Comparison of ENCODE assay signal across 8 mouse cellular contexts in the genomic region with DNA sequence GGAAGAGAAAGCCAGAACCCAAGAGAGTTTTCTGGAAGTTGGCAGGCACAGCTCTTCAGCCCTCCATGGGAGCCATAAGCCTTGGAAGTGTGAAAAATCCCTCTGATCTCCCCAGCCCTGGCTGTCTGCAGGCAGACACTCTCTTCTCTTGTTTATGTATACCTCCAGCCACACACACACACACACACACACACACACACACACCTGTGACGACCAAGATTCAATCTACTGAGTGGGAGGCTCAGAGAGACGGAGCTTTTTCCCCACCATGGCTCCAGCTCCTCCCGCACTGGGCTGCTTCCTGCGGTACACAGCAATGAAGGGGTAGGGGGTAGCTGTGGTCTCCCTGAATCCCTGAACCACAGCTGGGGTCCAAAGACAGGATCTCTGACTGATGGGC. TPM values are rescaled to one million over a fixed set of nuclear protein-coding genes. Genes with fewer than 3 reads are reported as not detected.
DNase-seq lines count a peak whose midpoint lies in the region; ATAC-seq and TF ChIP-seq lines count a peak whose summit lies in the region.

No protein-coding gene starts in this region.

- ATAC-seq in heart, embryonic 14.5 days (ENCODE audit: insufficient number of reproducible peaks, insufficient read depth, low FRiP score, low read depth), result no peak
- ATAC-seq in embryonic facial prominence, embryonic 13.5 days (ENCODE audit: insufficient number of reproducible peaks, insufficient read depth, low FRiP score, low TSS enrichment, low read depth), result no peak
- ATAC-seq in intestine, embryonic 15.5 days, result no peak
- no peak for ATAC-seq in midbrain, postnatal 0 days (ENCODE audit: low FRiP score)

- H3K9me3 ChIP-seq in heart, embryonic 14.5 days (ENCODE audit: control insufficient read depth, low read length), result no peaks in the 10 kb centered on the region
- H3K9me3 ChIP-seq in embryonic facial prominence, embryonic 13.5 days, result no peaks in the 10 kb centered on the region
- H3K9me3 ChIP-seq in intestine, embryonic 15.5 days, result no peaks in the 10 kb centered on the region
- no peaks in the 10 kb centered on the region for H3K9me3 ChIP-seq in midbrain, postnatal 0 days (ENCODE audit: low read length)

- peak overlapping the region; percentile 12 to 79 for H3K4me3 ChIP-seq in heart, embryonic 14.5 days (ENCODE audit: control insufficient read depth in 1 of 2, insufficient read depth in 1 of 2, low read depth in 1 of 2, low read length in 2 of 2)
- H3K4me3 ChIP-seq in embryonic facial prominence, embryonic 13.5 days, result peak overlapping the region; percentile 77
- H3K4me3 ChIP-seq in intestine, embryonic 15.5 days (replicated peaks), result peak overlapping the region; percentile 80
- no peak overlapping the region for H3K4me3 ChIP-seq in midbrain, postnatal 0 days (ENCODE audit: low read depth, low read length)

- no peak for DNase-seq in heart, adult 11 months
- no peak for DNase-seq in midbrain, postnatal 0 days (ENCODE audit: low spot score)
- DNase-seq in gastrocnemius, adult 18-20 months (ENCODE audit: low spot score), result no peak
- no peak for DNase-seq in Muller cell, postnatal 12 days (ENCODE audit: inconsistent ontology term)
- no peak for DNase-seq in left cerebral cortex, adult 18-20 months (ENCODE audit: low spot score in 2 of 2)

- WGBS in heart, embryonic 14.5 days, result 42% methylated on average over 4 of the region's 4 CpGs
- 24% methylated on average over 4 of the region's 4 CpGs for WGBS in embryonic facial prominence, embryonic 13.5 days
- 32% methylated on average over 4 of the region's 4 CpGs for WGBS in intestine, embryonic 15.5 days
- WGBS in midbrain, postnatal 0 days, result 47% methylated on average over 4 of the region's 4 CpGs

- H3K36me3 ChIP-seq in heart, embryonic 14.5 days (ENCODE audit: control insufficient read depth, insufficient read depth, low read length), result 0 out of 2 replicates have a peak, but pooled peaks cover 7% of the 10 kb centered on the region
- H3K36me3 ChIP-seq in embryonic facial prominence, embryonic 13.5 days, result 0 out of 2 replicates have a peak, but pooled peaks cover 5% of the 10 kb centered on the region
- H3K36me3 ChIP-seq in intestine, embryonic 15.5 days, result no peaks in the 10 kb centered on the region
- no peaks in the 10 kb centered on the region for H3K36me3 ChIP-seq in midbrain, postnatal 0 days (ENCODE audit: insufficient read depth, low read length)

- TF ChIP-seq CTCF in midbrain, postnatal 0 days (IDR thresholded peaks at IDR 0.05), result no peak

- H3K4me2 ChIP-seq in heart, embryonic 14.5 days (ENCODE audit: low read length), result peak overlapping the region; percentile 93
- H3K4me2 ChIP-seq in embryonic facial prominence, embryonic 13.5 days, result peak overlapping the region; percentile 88
- H3K4me2 ChIP-seq in intestine, embryonic 15.5 days (replicated peaks), result peak overlapping the region; percentile 95
- H3K4me2 ChIP-seq in midbrain, postnatal 0 days (ENCODE audit: low read depth, low read length, poor library complexity, severe bottlenecking), result peak overlapping the region; percentile 98

- H3K27me3 ChIP-seq in heart, embryonic 14.5 days (ENCODE audit: control insufficient read depth, insufficient read depth, low read length), result no peaks in the 10 kb centered on the region
- no peaks in the 10 kb centered on the region for H3K27me3 ChIP-seq in embryonic facial prominence, embryonic 13.5 days
- H3K27me3 ChIP-seq in intestine, embryonic 15.5 days (replicated peaks), result no peaks in the 10 kb centered on the region
- peaks cover 14% of the 10 kb centered on the region for H3K27me3 ChIP-seq in midbrain, postnatal 0 days (ENCODE audit: insufficient read depth, low read length)

- peak overlapping the region; percentile 93 for H3K9ac ChIP-seq in heart, embryonic 14.5 days (ENCODE audit: low read length)
- H3K9ac ChIP-seq in embryonic facial prominence, embryonic 13.5 days, result peak overlapping the region; percentile 92
- peak overlapping the region; percentile 79 for H3K9ac ChIP-seq in intestine, embryonic 15.5 days
- 0 out of 2 replicates have a peak overlapping the region, but pooled peaks have one; percentile 5 for H3K9ac ChIP-seq in midbrain, postnatal 0 days (replicated peaks; ENCODE audit: low read length, poor library complexity, severe bottlenecking)

- H3K27ac ChIP-seq in heart, embryonic 14.5 days (replicated peaks in 1 of 2; ENCODE audit: control insufficient read depth in 1 of 2, insufficient read depth in 1 of 2, low read depth in 2 of 2, low read length in 2 of 2), result no peak overlapping the region
- peak overlapping the region; percentile 64 for H3K27ac ChIP-seq in embryonic facial prominence, embryonic 13.5 days
- 0 out of 2 replicates have a peak overlapping the region, but pooled peaks have one; percentile 3 for H3K27ac ChIP-seq in intestine, embryonic 15.5 days
- H3K27ac ChIP-seq in midbrain, postnatal 0 days (ENCODE audit: low read depth, low read length), result peak overlapping the region; percentile 68

- peaks cover 29 to 50% of the 10 kb centered on the region in 2 experiments for H3K4me1 ChIP-seq in heart, embryonic 14.5 days (ENCODE audit: control insufficient read depth in 2 of 2, insufficient read depth in 2 of 2, low read length in 2 of 2)
- H3K4me1 ChIP-seq in embryonic facial prominence, embryonic 13.5 days, result peaks cover 58% of the 10 kb centered on the region
- H3K4me1 ChIP-seq in intestine, embryonic 15.5 days (replicated peaks), result peaks cover 28% of the 10 kb centered on the region
- H3K4me1 ChIP-seq in midbrain, postnatal 0 days (ENCODE audit: insufficient read depth, low read length), result no peaks in the 10 kb centered on the region

RNA-seq across cellular contexts. Expression of a gene that starts 2.4 kb away (rescaled TPM):
- polyA plus RNA-seq in heart, embryonic 14.5 days (2014; fragmentation: Nextera tagmentation; extraction: Ambion mirVana), result 31.8 and 33.0 TPM in 2 replicates
- 29.4 and 32.7 TPM in 2 replicates for polyA plus RNA-seq in embryonic facial prominence, embryonic 13.5 days (2015; fragmentation: Nextera tagmentation; extraction: Ambion mirVana)
- polyA plus RNA-seq in intestine, embryonic 15.5 days (2015; fragmentation: Nextera tagmentation; extraction: Ambion mirVana), result 20.6 and 21.0 TPM in 2 replicates
- total RNA-seq in midbrain, postnatal 0 days (2014; rRNA removed), result 28.3 and 34.3 TPM in 2 replicates
- polyA plus RNA-seq in midbrain, postnatal 0 days (2015; fragmentation: Nextera tagmentation; extraction: Ambion mirVana), result 13.9 and 15.3 TPM in 2 replicates
- total RNA-seq in gastrocnemius, adult 18-20 months (2021), result 10 to 100 TPM; 53.7 to 60.4 TPM
- total RNA-seq in left cerebral cortex, adult 18-20 months (2021), result 10 to 100 TPM; 47.4 to 47.7 TPM

Comparison
In these comparisons a context has a peak if more than half of its experiments do, and no peak if none do; other contexts are left out.
1. H3K27ac ChIP-seq: peak in embryonic facial prominence, embryonic 13.5 days (single experiment), intestine, embryonic 15.5 days (single experiment) and midbrain, postnatal 0 days (single experiment); none in heart, embryonic 14.5 days (0 of 2).
2. H3K9ac ChIP-seq: peak in every context shown above with its lines; median percentile 93 in heart, embryonic 14.5 days; 92 in embryonic facial prominence, embryonic 13.5 days; 79 in intestine, embryonic 15.5 days; 5 in midbrain, postnatal 0 days.
3. Peak in every context shown above with its lines, with median percentiles within 50 percentile points of each other: H3K4me2 ChIP-seq.